Mouse (Mus musculus): ENCODE measurements around the gene Lcn8. TPM values are rescaled to one million over a fixed set of nuclear protein-coding genes. Genes with fewer than 3 reads are reported as not detected.

Gene Lcn8
- not detected in 2 replicates for polyA plus RNA-seq (2015; fragmentation: Nextera tagmentation; extraction: Ambion mirVana)

- H3K4me1 ChIP-seq (ENCODE audit: control insufficient read depth, insufficient read depth, low read length), result no peaks in the 10 kb centered on the region
Observed at GRCm38 (mm10) chr2:25652902-25653301, at the start of gene Lcn8. TSS of gene Lcn8 (plus strand) at chr2:25653120.

GRCm38 (mm10) chr2:25607761-25608622 is 44.9 kb upstream of the Lcn8 start, which contains the start of gene Rabl6:
TSS of gene Rabl6 (minus strand) at chr2:25608521.
- no peaks in the 10 kb centered on the region; the same call in 1 of the 2 replicates for H3K27me3 ChIP-seq (ENCODE audit: control insufficient read depth, insufficient read depth, low read depth, low read length)
- peak within 1 kb of the TSS; percentile 93 for H3K27ac ChIP-seq (ENCODE audit: low read length)
- H3K9ac ChIP-seq (ENCODE audit: low read depth, low read length), result peak within 1 kb of the TSS; percentile 82
- no peaks in the 10 kb centered on the region for H3K9me3 ChIP-seq (replicated peaks; ENCODE audit: control insufficient read depth, low read length, poor library complexity, severe bottlenecking)
- H3K4me2 ChIP-seq (ENCODE audit: low read length), result peak within 1 kb of the TSS; percentile 80
- H3K4me3 ChIP-seq (ENCODE audit: low read depth, low read length), result peak within 1 kb of the TSS; percentile 75
- peak; percentile 93 for ATAC-seq
- H3K4me1 ChIP-seq (ENCODE audit: control insufficient read depth, insufficient read depth, low read length), result peaks cover 24% of the 10 kb centered on the region
- no peaks in the 10 kb centered on the region for H3K36me3 ChIP-seq (ENCODE audit: control insufficient read depth, insufficient read depth, low read length)
- under 1% methylated on average over 78 of the region's 80 CpGs for WGBS

More at GRCm38 (mm10) chr2:25652902-25653301, at the start of gene Lcn8:
- no peak within 1 kb of the TSS for H3K9ac ChIP-seq (ENCODE audit: low read depth, low read length)
- H3K36me3 ChIP-seq (ENCODE audit: control insufficient read depth, insufficient read depth, low read length), result no peaks in the 10 kb centered on the region
- H3K27me3 ChIP-seq (ENCODE audit: control insufficient read depth, insufficient read depth, low read depth, low read length), result no peaks in the 10 kb centered on the region
- no peaks in the 10 kb centered on the region for H3K9me3 ChIP-seq (replicated peaks; ENCODE audit: control insufficient read depth, low read length, poor library complexity, severe bottlenecking)
- WGBS, result 75% methylated on average over 2 of the region's 2 CpGs
- H3K4me2 ChIP-seq (ENCODE audit: low read length), result no peak within 1 kb of the TSS
- H3K4me3 ChIP-seq (ENCODE audit: low read depth, low read length), result no peak within 1 kb of the TSS
- H3K27ac ChIP-seq (ENCODE audit: low read length), result no peak within 1 kb of the TSS
- no peak for ATAC-seq

GRCm38 (mm10) chr2:25608671-25609070 is 44.2 kb upstream of the Lcn8 start:
- Histone ChIP-seq H3K4me3 (ENCODE audit: low read depth, low read length) (peak overlapping the region; percentile 75), H3K9me3 (replicated peaks; ENCODE audit: control insufficient read depth, low read length, poor library complexity, severe bottlenecking) (no peaks in the 10 kb centered on the region), H3K4me2 (ENCODE audit: low read length) (peak overlapping the region; percentile 80), H3K4me1 (ENCODE audit: control insufficient read depth, insufficient read depth, low read length) (peaks cover 24% of the 10 kb centered on the region), H3K27me3 (ENCODE audit: control insufficient read depth, insufficient read depth, low read depth, low read length) (no peaks in the 10 kb centered on the region; the same call in 1 of the 2 replicates), H3K9ac (ENCODE audit: low read depth, low read length) (peak overlapping the region; percentile 56; the same call in 1 of the 2 replicates), H3K27ac (ENCODE audit: low read length) (peak overlapping the region; percentile 93), H3K36me3 (ENCODE audit: control insufficient read depth, insufficient read depth, low read length) (no peaks in the 10 kb centered on the region)
- ATAC-seq, result peak; percentile 19; the same call in 1 of the 2 replicates
- 73% methylated on average over 10 of the region's 10 CpGs for WGBS

- Histone ChIP-seq H3K27me3 (ENCODE audit: control insufficient read depth, insufficient read depth, low read depth, low read length) (peaks cover 32% of the 10 kb centered on the region), H3K4me3 (ENCODE audit: low read depth, low read length) (no peak overlapping the region), H3K4me2 (ENCODE audit: low read length) (no peak overlapping the region), H3K9ac (ENCODE audit: low read depth, low read length) (no peak overlapping the region), H3K27ac (ENCODE audit: low read length) (no peak overlapping the region), H3K36me3 (ENCODE audit: control insufficient read depth, insufficient read depth, low read length) (no peaks in the 10 kb centered on the region), H3K4me1 (ENCODE audit: control insufficient read depth, insufficient read depth, low read length) (peaks cover 12% of the 10 kb centered on the region), H3K9me3 (replicated peaks; ENCODE audit: control insufficient read depth, low read length, poor library complexity, severe bottlenecking) (0 out of 2 replicates have a peak, but pooled peaks cover 3% of the 10 kb centered on the region)
- no peak for ATAC-seq
- 20% methylated on average over 22 of the region's 22 CpGs for WGBS
Observed at GRCm38 (mm10) chr2:25616398-25616797, 36.5 kb upstream of the Lcn8 start.

GRCm38 (mm10) chr2:25617578-25617977 is 35.3 kb upstream of the Lcn8 start, which contains the start of gene Ccdc183:
TSS of gene Ccdc183 (minus strand) at chr2:25617678.
- 0 out of 2 replicates have a peak, but pooled peaks cover 3% of the 10 kb centered on the region for H3K9me3 ChIP-seq (replicated peaks; ENCODE audit: control insufficient read depth, low read length, poor library complexity, severe bottlenecking)
- H3K27me3 ChIP-seq (ENCODE audit: control insufficient read depth, insufficient read depth, low read depth, low read length), result peaks cover 32% of the 10 kb centered on the region
- H3K9ac ChIP-seq (ENCODE audit: low read depth, low read length), result no peak within 1 kb of the TSS
- H3K4me1 ChIP-seq (ENCODE audit: control insufficient read depth, insufficient read depth, low read length), result peaks cover 12% of the 10 kb centered on the region
- H3K4me2 ChIP-seq (ENCODE audit: low read length), result no peak within 1 kb of the TSS
- no peak for ATAC-seq
- no peak within 1 kb of the TSS for H3K27ac ChIP-seq (ENCODE audit: low read length)
- no peak within 1 kb of the TSS for H3K4me3 ChIP-seq (ENCODE audit: low read depth, low read length)
- H3K36me3 ChIP-seq (ENCODE audit: control insufficient read depth, insufficient read depth, low read length), result no peaks in the 10 kb centered on the region
- 80% methylated on average over 3 of the region's 3 CpGs for WGBS

GRCm38 (mm10) chr2:25620386-25620785 is 32.5 kb upstream of the Lcn8 start:
- H3K4me2 ChIP-seq (ENCODE audit: low read length), result no peak overlapping the region

GRCm38 (mm10) chr2:25620852-25621228 is 32.1 kb upstream of the Lcn8 start:
- peaks cover 17% of the 10 kb centered on the region for H3K27me3 ChIP-seq (ENCODE audit: control insufficient read depth, insufficient read depth, low read depth, low read length)
- H3K27ac ChIP-seq (ENCODE audit: low read length), result peak overlapping the region; percentile 80; the same call in 1 of the 2 replicates
- no peaks in the 10 kb centered on the region for H3K36me3 ChIP-seq (ENCODE audit: control insufficient read depth, insufficient read depth, low read length)
- no peak for ATAC-seq
- H3K4me1 ChIP-seq (ENCODE audit: control insufficient read depth, insufficient read depth, low read length), result peaks cover 12% of the 10 kb centered on the region
- WGBS, result 88% methylated on average over 4 of the region's 4 CpGs
- H3K4me2 ChIP-seq (ENCODE audit: low read length), result peak overlapping the region; percentile 85
- peak overlapping the region; percentile 61; the same call in 1 of the 2 replicates for H3K4me3 ChIP-seq (ENCODE audit: low read depth, low read length)
- H3K9ac ChIP-seq (ENCODE audit: low read depth, low read length), result peak overlapping the region; percentile 81
- no peaks in the 10 kb centered on the region for H3K9me3 ChIP-seq (replicated peaks; ENCODE audit: control insufficient read depth, low read length, poor library complexity, severe bottlenecking)

More at GRCm38 (mm10) chr2:25620386-25620785, 32.5 kb upstream of the Lcn8 start:
- Histone ChIP-seq H3K4me3 (ENCODE audit: low read depth, low read length) (no peak overlapping the region), H3K4me1 (ENCODE audit: control insufficient read depth, insufficient read depth, low read length) (peaks cover 12% of the 10 kb centered on the region), H3K27me3 (ENCODE audit: control insufficient read depth, insufficient read depth, low read depth, low read length) (peaks cover 22% of the 10 kb centered on the region), H3K36me3 (ENCODE audit: control insufficient read depth, insufficient read depth, low read length) (no peaks in the 10 kb centered on the region), H3K9ac (ENCODE audit: low read depth, low read length) (no peak overlapping the region), H3K9me3 (replicated peaks; ENCODE audit: control insufficient read depth, low read length, poor library complexity, severe bottlenecking) (0 out of 2 replicates have a peak, but pooled peaks cover 3% of the 10 kb centered on the region), H3K27ac (ENCODE audit: low read length) (no peak overlapping the region)
- ATAC-seq, result no peak
- 83% methylated on average over 6 of the region's 6 CpGs for WGBS

- H3K4me1 ChIP-seq (ENCODE audit: control insufficient read depth, insufficient read depth, low read length), result peaks cover 7% of the 10 kb centered on the region
- no peaks in the 10 kb centered on the region for H3K36me3 ChIP-seq (ENCODE audit: control insufficient read depth, insufficient read depth, low read length)
- H3K27ac ChIP-seq (ENCODE audit: low read length), result peak within 1 kb of the TSS; percentile 80
- H3K9ac ChIP-seq (ENCODE audit: low read depth, low read length), result peak within 1 kb of the TSS; percentile 81
- peak within 1 kb of the TSS; percentile 85 for H3K4me2 ChIP-seq (ENCODE audit: low read length)
- peaks cover 11% of the 10 kb centered on the region for H3K27me3 ChIP-seq (ENCODE audit: control insufficient read depth, insufficient read depth, low read depth, low read length)
- 5% methylated on average over 34 of the region's 34 CpGs for WGBS
- peak within 1 kb of the TSS; percentile 61 for H3K4me3 ChIP-seq (ENCODE audit: low read depth, low read length)
- peak; percentile 97 for ATAC-seq
- no peaks in the 10 kb centered on the region for H3K9me3 ChIP-seq (replicated peaks; ENCODE audit: control insufficient read depth, low read length, poor library complexity, severe bottlenecking)
Observed at GRCm38 (mm10) chr2:25621229-25622200, 31.4 kb upstream of the Lcn8 start, which contains the start of gene Tmem141. TSS of gene Tmem141 (minus strand) at chr2:25622005.
